Mouse (Mus musculus) mouse embryonic stem cell (cell line): ENCODE results near the gene Ltn1.

ENCODE experiments used
- in situ Hi-C, 2 experiments: fragments of 300-500 bp; cut with MboI; formaldehyde crosslinking; loops; 1 replicate in 1 of 2; 3 replicates in 1 of 2; pipeline ENCODE4 v1.14.3; 2019 to 2020; ENCODE audit warnings: low sequenced_read_pairs in 2 of 2, low pct_unique_long_range_greater_than_20kb in 1 of 2, mixed read lengths in 1 of 2; ENCODE audit not compliant: unreplicated experiment in 1 of 2

Gene Ltn1

GRCm38 (mm10) chr16:87420662-87421061 lies 11.8 kb downstream of the Ltn1 start:
- in situ Hi-C loops: no loop called here

GRCm38 (mm10) chr16:87405001-87405400 lies 27.4 kb downstream of the Ltn1 start:
- in situ Hi-C loops: no loop called here

- in situ Hi-C loops: no loop called here
Observed at GRCm38 (mm10) chr16:87393813-87394548, 38.4 kb downstream of the Ltn1 start.

GRCm38 (mm10) chr16:87387444-87387977 lies 44.9 kb downstream of the Ltn1 start:
- in situ Hi-C loops: no loop called here

- in situ Hi-C loops: no loop called here
Observed at GRCm38 (mm10) chr16:87384366-87384765, 48.0 kb downstream of the Ltn1 start.

- in situ Hi-C loops: no loop called here
Observed at GRCm38 (mm10) chr16:87382996-87383395, 49.4 kb downstream of the Ltn1 start.

- in situ Hi-C loops: no loop called here
Observed at GRCm38 (mm10) chr16:87366445-87366844, 66.0 kb downstream of the Ltn1 start.

GRCm38 (mm10) chr16:87366035-87366434 lies 66.4 kb downstream of the Ltn1 start:
- in situ Hi-C loops: no loop called here

GRCm38 (mm10) chr16:87364231-87364630 lies 68.2 kb downstream of the Ltn1 start:
- in situ Hi-C loops: no loop called here

- in situ Hi-C loops: no loop called here
Observed at GRCm38 (mm10) chr16:87360096-87360495, 72.3 kb downstream of the Ltn1 start.

GRCm38 (mm10) chr16:87354748-87355147 lies 77.7 kb downstream of the Ltn1 start:
- in situ Hi-C loops: no loop called here

GRCm38 (mm10) chr16:87354075-87354583 lies 78.3 kb downstream of the Ltn1 start, which contains the start of gene N6amt1:
N6amt1 (plus strand) TSS chr16:87354185.
- in situ Hi-C loops: no loop called here

GRCm38 (mm10) chr16:87353605-87354004 lies 78.8 kb downstream of the Ltn1 start:
- in situ Hi-C loops: no loop called here

GRCm38 (mm10) chr16:87351386-87352105 lies 80.9 kb downstream of the Ltn1 start:
- in situ Hi-C loops: no loop called here

- in situ Hi-C loops: no loop called here
Observed at GRCm38 (mm10) chr16:87348133-87348532, 84.3 kb downstream of the Ltn1 start.

- in situ Hi-C loops: no loop called here
Observed at GRCm38 (mm10) chr16:87341043-87341572, 91.3 kb downstream of the Ltn1 start.

GRCm38 (mm10) chr16:87334756-87335155 lies 97.7 kb downstream of the Ltn1 start:
- in situ Hi-C loops: no loop called here

GRCm38 (mm10) chr16:87329986-87330385 lies 102.4 kb downstream of the Ltn1 start:
- in situ Hi-C loops: no loop called here
